Mouse (Mus musculus): ENCODE measurements around the gene Lpin2. TPM values are rescaled to one million over a fixed set of nuclear protein-coding genes. Genes with fewer than 3 reads are reported as not detected.

The Lpin2 gene
- polyA plus RNA-seq, 1 experiment: 133 TPM

GRCm38 (mm10) chr17:71183657-71184261, 1.4 kb downstream of the Lpin2 start:
- H3K27ac ChIP-seq (ENCODE audit: insufficient read depth, low read depth, low read length): peak overlapping the region; percentile 50
- TF ChIP-seq CTCF (IDR thresholded peaks at IDR 0.05; ENCODE audit: low read depth, low read length): no peak
- TF ChIP-seq POLR2A (IDR thresholded peaks at IDR 0.05; ENCODE audit: borderline replicate concordance, low read depth, low read length): no peak

GRCm38 (mm10) chr17:71184356-71185111, 2.2 kb downstream of the Lpin2 start:
- H3K27ac ChIP-seq (ENCODE audit: insufficient read depth, low read depth, low read length): peak overlapping the region; percentile 50
- TF ChIP-seq POLR2A (IDR thresholded peaks at IDR 0.05; ENCODE audit: borderline replicate concordance, low read depth, low read length): no peak
- TF ChIP-seq CTCF (IDR thresholded peaks at IDR 0.05; ENCODE audit: low read depth, low read length): no peak
- H3K4me1 ChIP-seq (ENCODE audit: control insufficient read depth, insufficient read depth, low read length): peaks cover 34% of the 10 kb centered on the region
- H3K4me3 ChIP-seq (ENCODE audit: insufficient read depth, low read length): peak overlapping the region; percentile 64

More at GRCm38 (mm10) chr17:71183657-71184261, 1.4 kb downstream of the Lpin2 start:
- Histone ChIP-seq H3K4me1 (ENCODE audit: control insufficient read depth, insufficient read depth, low read length) (peaks cover 40% of the 10 kb centered on the region), H3K4me3 (ENCODE audit: insufficient read depth, low read length) (peak overlapping the region; percentile 64)

GRCm38 (mm10) chr17:71185368-71185767, 3.0 kb downstream of the Lpin2 start:
- no peak for TF ChIP-seq CTCF (IDR thresholded peaks at IDR 0.05; ENCODE audit: low read depth, low read length)
- TF ChIP-seq POLR2A (IDR thresholded peaks at IDR 0.05; ENCODE audit: borderline replicate concordance, low read depth, low read length): no peak
- Histone ChIP-seq H3K4me3 (ENCODE audit: insufficient read depth, low read length) (0 out of 2 replicates have a peak overlapping the region, but pooled peaks have one; percentile 1), H3K4me1 (ENCODE audit: control insufficient read depth, insufficient read depth, low read length) (peaks cover 36% of the 10 kb centered on the region), H3K27ac (ENCODE audit: insufficient read depth, low read depth, low read length) (no peak overlapping the region)

GRCm38 (mm10) chr17:71190589-71190988, 8.2 kb downstream of the Lpin2 start:
- no peak for TF ChIP-seq CTCF (IDR thresholded peaks at IDR 0.05; ENCODE audit: low read depth, low read length)
- TF ChIP-seq POLR2A (IDR thresholded peaks at IDR 0.05; ENCODE audit: borderline replicate concordance, low read depth, low read length): no peak
- Histone ChIP-seq H3K4me1 (ENCODE audit: control insufficient read depth, insufficient read depth, low read length) (peaks cover 39% of the 10 kb centered on the region), H3K4me3 (ENCODE audit: insufficient read depth, low read length) (no peak overlapping the region), H3K27ac (ENCODE audit: insufficient read depth, low read depth, low read length) (no peak overlapping the region)

GRCm38 (mm10) chr17:71191063-71191462, 8.7 kb downstream of the Lpin2 start:
- Histone ChIP-seq H3K4me3 (ENCODE audit: insufficient read depth, low read length) (no peak overlapping the region), H3K27ac (ENCODE audit: insufficient read depth, low read depth, low read length) (no peak overlapping the region), H3K4me1 (ENCODE audit: control insufficient read depth, insufficient read depth, low read length) (peaks cover 41% of the 10 kb centered on the region)
- no peak for TF ChIP-seq CTCF (IDR thresholded peaks at IDR 0.05; ENCODE audit: low read depth, low read length)
- TF ChIP-seq POLR2A (IDR thresholded peaks at IDR 0.05; ENCODE audit: borderline replicate concordance, low read depth, low read length): no peak

GRCm38 (mm10) chr17:71191651-71192419, 9.5 kb downstream of the Lpin2 start:
- Histone ChIP-seq H3K4me1 (ENCODE audit: control insufficient read depth, insufficient read depth, low read length) (peaks cover 40% of the 10 kb centered on the region), H3K4me3 (ENCODE audit: insufficient read depth, low read length) (no peak overlapping the region), H3K27ac (ENCODE audit: insufficient read depth, low read depth, low read length) (no peak overlapping the region)
- TF ChIP-seq CTCF (IDR thresholded peaks at IDR 0.05; ENCODE audit: low read depth, low read length): no peak
- TF ChIP-seq POLR2A (IDR thresholded peaks at IDR 0.05; ENCODE audit: borderline replicate concordance, low read depth, low read length): no peak

- no peak overlapping the region for H3K27ac ChIP-seq (ENCODE audit: insufficient read depth, low read depth, low read length)
- peaks cover 42% of the 10 kb centered on the region for H3K4me1 ChIP-seq (ENCODE audit: control insufficient read depth, insufficient read depth, low read length)
- no peak overlapping the region for H3K4me3 ChIP-seq (ENCODE audit: insufficient read depth, low read length)
- TF ChIP-seq CTCF (IDR thresholded peaks at IDR 0.05; ENCODE audit: low read depth, low read length) (no peak), POLR2A (IDR thresholded peaks at IDR 0.05; ENCODE audit: borderline replicate concordance, low read depth, low read length) (no peak)
These were observed 10.7 kb downstream of the Lpin2 start for GRCm38 (mm10) chr17:71193019-71193418.

GRCm38 (mm10) chr17:71193485-71193884, 11.1 kb downstream of the Lpin2 start:
- no peak for TF ChIP-seq POLR2A (IDR thresholded peaks at IDR 0.05; ENCODE audit: borderline replicate concordance, low read depth, low read length)
- no peak for TF ChIP-seq CTCF (IDR thresholded peaks at IDR 0.05; ENCODE audit: low read depth, low read length)
- H3K27ac ChIP-seq (ENCODE audit: insufficient read depth, low read depth, low read length): no peak overlapping the region
- H3K4me3 ChIP-seq (ENCODE audit: insufficient read depth, low read length): no peak overlapping the region
- peaks cover 42% of the 10 kb centered on the region for H3K4me1 ChIP-seq (ENCODE audit: control insufficient read depth, insufficient read depth, low read length)

- peaks cover 37% of the 10 kb centered on the region for H3K4me1 ChIP-seq (ENCODE audit: control insufficient read depth, insufficient read depth, low read length)
- no peak overlapping the region for H3K4me3 ChIP-seq (ENCODE audit: insufficient read depth, low read length)
- TF ChIP-seq POLR2A (IDR thresholded peaks at IDR 0.05; ENCODE audit: borderline replicate concordance, low read depth, low read length) (no peak), CTCF (IDR thresholded peaks at IDR 0.05; ENCODE audit: low read depth, low read length) (no peak)
- no peak overlapping the region for H3K27ac ChIP-seq (ENCODE audit: insufficient read depth, low read depth, low read length)
These were observed 12.7 kb downstream of the Lpin2 start for GRCm38 (mm10) chr17:71194906-71195632.
